In genomic region chr16:18394777-18395619, GRCm38 (mm10) we compare ENCODE assay signal across 8 mouse cellular contexts. TPM values are rescaled to one million over a fixed set of nuclear protein-coding genes. Genes with fewer than 3 reads are reported as not detected.
DNase-seq lines count a peak whose midpoint lies in the region; ATAC-seq and TF ChIP-seq lines count a peak whose summit lies in the region.

No protein-coding gene starts in this region.

- ATAC-seq in forebrain, postnatal 0 days = no peak
- no peak for ATAC-seq in limb, embryonic 14.5 days (ENCODE audit: low FRiP score, low read depth)
- ATAC-seq in monocyte, adult 5-6 weeks (replicated peaks; ENCODE audit: insufficient number of reproducible peaks, low FRiP score, low TSS enrichment, poor library complexity, severe bottlenecking) = no peak

- 0 out of 2 replicates have a peak, but pooled peaks cover 7% of the 10 kb centered on the region for H3K36me3 ChIP-seq in ES-Bruce4 (ENCODE audit: control insufficient read depth, insufficient read depth, low read length, poor library complexity, severe bottlenecking)
- peaks cover 32% of the 10 kb centered on the region for H3K36me3 ChIP-seq in forebrain, postnatal 0 days (ENCODE audit: insufficient read depth)
- peaks cover 32% of the 10 kb centered on the region for H3K36me3 ChIP-seq in limb, embryonic 14.5 days (ENCODE audit: control insufficient read depth, insufficient read depth, low read length)

- TF ChIP-seq EP300 in ES-Bruce4 (IDR thresholded peaks at IDR 0.05; ENCODE audit: insufficient read depth, low read depth, low read length) = peak; percentile 55; the same call in 1 of the 2 replicates

- 12% methylated on average over 11 of the region's 11 CpGs for WGBS in forebrain, postnatal 0 days
- 26% methylated on average over 11 of the region's 11 CpGs for WGBS in limb, embryonic 14.5 days

- H3K9ac ChIP-seq in ES-Bruce4 (ENCODE audit: low read depth, poor library complexity, severe bottlenecking) = 0 out of 2 replicates have a peak overlapping the region, but pooled peaks have one; percentile 17
- H3K9ac ChIP-seq in forebrain, postnatal 0 days = no peak overlapping the region
- 0 out of 2 replicates have a peak overlapping the region, but pooled peaks have one; percentile 4 for H3K9ac ChIP-seq in limb, embryonic 14.5 days (ENCODE audit: low read depth, low read length, severe bottlenecking)

- no peaks in the 10 kb centered on the region for H3K27me3 ChIP-seq in ES-Bruce4 (ENCODE audit: control insufficient read depth, insufficient read depth, low read length, poor library complexity, severe bottlenecking)
- H3K27me3 ChIP-seq in forebrain, postnatal 0 days (ENCODE audit: insufficient read depth, low read length) = no peaks in the 10 kb centered on the region
- no peaks in the 10 kb centered on the region for H3K27me3 ChIP-seq in limb, embryonic 14.5 days (ENCODE audit: control insufficient read depth, insufficient read depth, low read length)

- H3K4me1 ChIP-seq in ES-Bruce4 (ENCODE audit: control insufficient read depth, insufficient read depth, low read length) = peaks cover 11% of the 10 kb centered on the region
- peaks cover 18% of the 10 kb centered on the region; the same call in 1 of the 2 replicates for H3K4me1 ChIP-seq in forebrain, postnatal 0 days (ENCODE audit: insufficient read depth)
- H3K4me1 ChIP-seq in limb, embryonic 14.5 days (ENCODE audit: control insufficient read depth, insufficient read depth, low read length) = peaks cover 16% of the 10 kb centered on the region

- H3K9me3 ChIP-seq in ES-Bruce4 (replicated peaks; ENCODE audit: control insufficient read depth, insufficient read depth, low read length, poor library complexity, severe bottlenecking) = no peaks in the 10 kb centered on the region
- no peaks in the 10 kb centered on the region for H3K9me3 ChIP-seq in forebrain, postnatal 0 days (ENCODE audit: low read length)
- no peaks in the 10 kb centered on the region for H3K9me3 ChIP-seq in limb, embryonic 14.5 days (ENCODE audit: control insufficient read depth, low read length)

- peak overlapping the region; percentile 69 for H3K27ac ChIP-seq in ES-Bruce4 (ENCODE audit: insufficient read depth, low read length)
- 0 out of 2 replicates have a peak overlapping the region, but pooled peaks have one; percentile 2 for H3K27ac ChIP-seq in forebrain, postnatal 0 days (ENCODE audit: low read depth, low read length)
- 0 out of 2 replicates have a peak overlapping the region, but pooled peaks have one; percentile 3 for H3K27ac ChIP-seq in limb, embryonic 14.5 days (replicated peaks; ENCODE audit: low read depth, low read length)

- peak; percentile 14 for TF ChIP-seq POLR2A in ES-Bruce4 (IDR thresholded peaks at IDR 0.05; ENCODE audit: insufficient read depth, low read length)
- TF ChIP-seq POLR2A in limb, embryonic 14.5 days (IDR thresholded peaks at IDR 0.05; ENCODE audit: borderline replicate concordance, extremely low read depth, insufficient read depth, insufficient read length) = no peak

- TF ChIP-seq CTCF in ES-Bruce4 (IDR thresholded peaks at IDR 0.05; ENCODE audit: low read depth, low read length) = no peak
- TF ChIP-seq CTCF in forebrain, postnatal 0 days (IDR thresholded peaks at IDR 0.05; ENCODE audit: low read depth) = no peak

- no peak overlapping the region for H3K4me2 ChIP-seq in forebrain, postnatal 0 days (ENCODE audit: low read depth)
- no peak overlapping the region for H3K4me2 ChIP-seq in limb, embryonic 14.5 days (replicated peaks; ENCODE audit: low read depth, low read length, severe bottlenecking)

- DNase-seq in embryo, embryonic 10 days (ENCODE audit: low spot score) = peak; percentile 58
- no peak for DNase-seq in embryo, embryonic 9.5 days (ENCODE audit: extremely low spot score)
- no peak for DNase-seq in forebrain, postnatal 0 days
- no peak for DNase-seq in limb, embryonic 14.5 days (ENCODE audit: low spot score)
- DNase-seq in adrenal gland, adult 18-20 months (ENCODE audit: low spot score in 2 of 2) = no peak
- no peak for DNase-seq in adrenal gland, postnatal 4 days (ENCODE audit: low spot score in 2 of 2)

- peak overlapping the region; percentile 26; the same call in 1 of the 2 replicates for H3K4me3 ChIP-seq in ES-Bruce4 (ENCODE audit: low read depth, low read length)
- H3K4me3 ChIP-seq in forebrain, postnatal 0 days (ENCODE audit: low read depth, low read length) = no peak overlapping the region
- H3K4me3 ChIP-seq in limb, embryonic 14.5 days (replicated peaks; ENCODE audit: low read length) = no peak overlapping the region

RNA-seq across cellular contexts. Expression of gene Txnrd2, which starts 31.2 kb away (rescaled TPM):
- polyA plus RNA-seq in ES-Bruce4 (2011; ENCODE audit: insufficient read depth, insufficient read length, low read depth, missing spikeins) = 7.1 and 9.3 TPM in 2 replicates
- total RNA-seq in forebrain, postnatal 0 days (2014; rRNA removed) = 9.7 and 11.5 TPM in 2 replicates
- polyA plus RNA-seq in forebrain, postnatal 0 days (2015; fragmentation: Nextera tagmentation; extraction: Ambion mirVana) = 28.0 and 34.4 TPM in 2 replicates
- 13.4 and 14.1 TPM in 2 replicates for polyA plus RNA-seq in limb, embryonic 14.5 days (2012; rRNA removed)
- 13.6 and 18.4 TPM in 2 replicates for polyA plus RNA-seq in limb, embryonic 14.5 days (2014; fragmentation: Nextera tagmentation; extraction: Ambion mirVana)
- total RNA-seq in adrenal gland, adult 18-20 months (2021) = 10 to 100 TPM; 75.6 to 98.9 TPM
- total RNA-seq in monocyte, adult 5-6 weeks (2017) = 9.3 to 21.9 TPM (median 18.1 TPM) in 3 replicates
- 10 to 100 TPM; 60.2 to 67.6 TPM for total RNA-seq in adrenal gland, postnatal 4 days (2021)

RNA-seq across cellular contexts. Expression of gene Comt, which starts 31.7 kb away (rescaled TPM):
- polyA plus RNA-seq in ES-Bruce4 (2011; ENCODE audit: insufficient read depth, insufficient read length, low read depth, missing spikeins) = 13.6 and 15.4 TPM in 2 replicates
- 65.6 and 68.4 TPM in 2 replicates for total RNA-seq in forebrain, postnatal 0 days (2014; rRNA removed)
- 79.9 and 105 TPM in 2 replicates for polyA plus RNA-seq in forebrain, postnatal 0 days (2015; fragmentation: Nextera tagmentation; extraction: Ambion mirVana)
- 84.5 and 110 TPM in 2 replicates for polyA plus RNA-seq in limb, embryonic 14.5 days (2012; rRNA removed)
- polyA plus RNA-seq in limb, embryonic 14.5 days (2014; fragmentation: Nextera tagmentation; extraction: Ambion mirVana) = 82.4 and 92.3 TPM in 2 replicates
- 100 to 1,000 TPM; 191 to 384 TPM for total RNA-seq in adrenal gland, adult 18-20 months (2021)
- total RNA-seq in monocyte, adult 5-6 weeks (2017) = 11.3 to 19.0 TPM (median 15.8 TPM) in 3 replicates
- total RNA-seq in adrenal gland, postnatal 4 days (2021) = 100 to 1,000 TPM in 1 of 2 experiments, 10 to 100 TPM in 1; 99.0 to 129 TPM

RNA-seq across cellular contexts. Expression of gene Arvcf, which starts 47.0 kb away (rescaled TPM):
- polyA plus RNA-seq in ES-Bruce4 (2011; ENCODE audit: insufficient read depth, insufficient read length, low read depth, missing spikeins) = 26.3 and 38.1 TPM in 2 replicates
- 103 and 120 TPM in 2 replicates for total RNA-seq in forebrain, postnatal 0 days (2014; rRNA removed)
- 31.2 and 42.8 TPM in 2 replicates for polyA plus RNA-seq in forebrain, postnatal 0 days (2015; fragmentation: Nextera tagmentation; extraction: Ambion mirVana)
- 33.6 and 42.9 TPM in 2 replicates for polyA plus RNA-seq in limb, embryonic 14.5 days (2012; rRNA removed)
- 18.9 and 23.4 TPM in 2 replicates for polyA plus RNA-seq in limb, embryonic 14.5 days (2014; fragmentation: Nextera tagmentation; extraction: Ambion mirVana)
- 10 to 100 TPM; 26.6 to 27.5 TPM for total RNA-seq in adrenal gland, adult 18-20 months (2021)
- total RNA-seq in monocyte, adult 5-6 weeks (2017) = 1.4 to 2.2 TPM (median 1.7 TPM) in 3 replicates
- total RNA-seq in adrenal gland, postnatal 4 days (2021) = 10 to 100 TPM; 56.9 to 59.4 TPM

RNA-seq across cellular contexts. Expression of gene Tango2, which starts 47.1 kb away (rescaled TPM):
- polyA plus RNA-seq in ES-Bruce4 (2011; ENCODE audit: insufficient read depth, insufficient read length, low read depth, missing spikeins) = 19.3 and 21.3 TPM in 2 replicates
- 25.5 and 43.0 TPM in 2 replicates for total RNA-seq in forebrain, postnatal 0 days (2014; rRNA removed)
- polyA plus RNA-seq in forebrain, postnatal 0 days (2015; fragmentation: Nextera tagmentation; extraction: Ambion mirVana) = 69.9 and 75.9 TPM in 2 replicates
- 25.2 and 28.7 TPM in 2 replicates for polyA plus RNA-seq in limb, embryonic 14.5 days (2012; rRNA removed)
- polyA plus RNA-seq in limb, embryonic 14.5 days (2014; fragmentation: Nextera tagmentation; extraction: Ambion mirVana) = 24.0 and 25.1 TPM in 2 replicates
- total RNA-seq in adrenal gland, adult 18-20 months (2021) = 10 to 100 TPM; 24.2 to 31.3 TPM
- total RNA-seq in monocyte, adult 5-6 weeks (2017) = 15.3 to 37.3 TPM (median 31.7 TPM) in 3 replicates
- 10 to 100 TPM; 42.3 to 45.5 TPM for total RNA-seq in adrenal gland, postnatal 4 days (2021)

Comparison
In these comparisons a context has a peak if more than half of its experiments do, and no peak if none do; other contexts are left out.
1. H3K27ac ChIP-seq: peak in every context shown above with its lines; median percentile 69 in ES-Bruce4; 3 in limb, embryonic 14.5 days; 2 in forebrain, postnatal 0 days.